Comparison of ENCODE assay signal across 19 mouse cellular contexts in genomic region chr5:98651049-98651448, GRCm38 (mm10).
A peak's percentile ranks its signal among the peaks of the same experiment; 100 is the strongest.
DNase-seq lines count a peak whose midpoint lies in the region; ATAC-seq and TF ChIP-seq lines count a peak whose summit lies in the region.
"Had no signal": no experiment of that assay in that cellular context is flagged by ENCODE, and none has a peak within 500 bp of the region (broad histone marks: within the 10 kb centered on the region; RNA-seq: fewer than 3 reads in every experiment).

No protein-coding gene starts in this region.

- TF ChIP-seq POLR2A in lung, adult 2 months (IDR thresholded peaks at IDR 0.05; ENCODE audit: borderline replicate concordance, extremely low read depth, low read depth, low read length): no peak

- no peaks in the 10 kb centered on the region for H3K4me1 ChIP-seq in kidney, embryonic 14.5 days (ENCODE audit: control insufficient read depth, insufficient read depth, low read length)
- no peaks in the 10 kb centered on the region for H3K4me1 ChIP-seq in lung, embryonic 14.5 days (ENCODE audit: insufficient read depth)
- H3K4me1 ChIP-seq in lung, adult 2 months (ENCODE audit: control insufficient read depth, insufficient read depth, low read length): no peaks in the 10 kb centered on the region
- H3K4me1 ChIP-seq in stomach, embryonic 14.5 days (ENCODE audit: control insufficient read depth, insufficient read depth, low read length): no peaks in the 10 kb centered on the region
- no peaks in the 10 kb centered on the region for H3K4me1 ChIP-seq in stomach, postnatal 0 days (replicated peaks; ENCODE audit: control insufficient read depth, insufficient read depth)
- H3K4me1 ChIP-seq: embryonic facial prominence, embryonic 15.5 days; forebrain, embryonic 10.5 days; heart, embryonic 12.5 days; hindbrain, embryonic 10.5 days had no signal

- WGBS in kidney, embryonic 14.5 days: 48% methylated on average over 5 of the region's 5 CpGs
- WGBS in lung, embryonic 14.5 days: 33% methylated on average over 5 of the region's 5 CpGs
- WGBS in lung, adult 2 months: 50% methylated on average over 5 of the region's 5 CpGs
- 41% methylated on average over 5 of the region's 5 CpGs for WGBS in stomach, embryonic 14.5 days
- WGBS in stomach, postnatal 0 days: 40% methylated on average over 5 of the region's 5 CpGs

- H3K9me3 ChIP-seq in kidney, embryonic 14.5 days (ENCODE audit: control insufficient read depth, low read length): no peaks in the 10 kb centered on the region
- H3K9me3 ChIP-seq in lung, embryonic 14.5 days (ENCODE audit: low read depth, low read length): no peaks in the 10 kb centered on the region
- no peaks in the 10 kb centered on the region for H3K9me3 ChIP-seq in stomach, embryonic 14.5 days (ENCODE audit: control insufficient read depth, low read depth, low read length)
- no peaks in the 10 kb centered on the region for H3K9me3 ChIP-seq in stomach, postnatal 0 days (ENCODE audit: control insufficient read depth, low read length)
- H3K9me3 ChIP-seq: embryonic facial prominence, embryonic 15.5 days; forebrain, embryonic 10.5 days; hindbrain, embryonic 10.5 days had no signal

- DNase-seq in kidney, adult 18-20 months: no peak
- peak; percentile 76 for DNase-seq in lung, embryonic 14.5 days
- DNase-seq in lung, adult 2 months: no peak
- no peak for DNase-seq in stomach, postnatal 0 days (ENCODE audit: low spot score)
- DNase-seq: adrenal gland, adult 2 months; adrenal gland, postnatal 25 days; cerebellum, adult 18-20 months; cerebellum, adult 9-11 months; cerebellum, postnatal 36 days; gastrocnemius, adult 2 months; gastrocnemius, postnatal 25 days had no signal

- TF ChIP-seq CTCF in lung, embryonic 14.5 days (IDR thresholded peaks at IDR 0.05; ENCODE audit: low read depth): no peak
- no peak for TF ChIP-seq CTCF in lung, adult 2 months (IDR thresholded peaks at IDR 0.05; ENCODE audit: insufficient read depth, low read length)
- TF ChIP-seq CTCF in stomach, postnatal 0 days (IDR thresholded peaks at IDR 0.05; ENCODE audit: low read depth): no peak

- no peak overlapping the region for H3K4me3 ChIP-seq in kidney, embryonic 14.5 days (ENCODE audit: low read length)
- no peak overlapping the region for H3K4me3 ChIP-seq in lung, embryonic 14.5 days (ENCODE audit: low read depth, low read length)
- H3K4me3 ChIP-seq in lung, adult 2 months (replicated peaks; ENCODE audit: extremely low read depth, low read depth, low read length): no peak overlapping the region
- no peak overlapping the region for H3K4me3 ChIP-seq in stomach, embryonic 14.5 days (ENCODE audit: low read depth, low read length)
- no peak overlapping the region for H3K4me3 ChIP-seq in stomach, postnatal 0 days (ENCODE audit: low read depth, low read length)
- H3K4me3 ChIP-seq: embryonic facial prominence, embryonic 15.5 days; erythroblast, embryonic 14.5 days; forebrain, embryonic 10.5 days; gastrocnemius, adult 2 months; heart, embryonic 12.5 days; hindbrain, embryonic 10.5 days had no signal

- no peak overlapping the region for H3K4me2 ChIP-seq in kidney, embryonic 14.5 days (replicated peaks; ENCODE audit: low read depth, low read length)
- no peak overlapping the region for H3K4me2 ChIP-seq in lung, embryonic 14.5 days
- H3K4me2 ChIP-seq in stomach, embryonic 14.5 days (replicated peaks; ENCODE audit: low read depth, low read length): no peak overlapping the region
- no peak overlapping the region for H3K4me2 ChIP-seq in stomach, postnatal 0 days (replicated peaks; ENCODE audit: low read depth)
- H3K4me2 ChIP-seq: embryonic facial prominence, embryonic 15.5 days; heart, embryonic 12.5 days had no signal

- TF ChIP-seq EP300 in stomach, postnatal 0 days (optimal IDR thresholded peaks at IDR 0.05): no peak

- H3K27me3 ChIP-seq in kidney, embryonic 14.5 days (ENCODE audit: control insufficient read depth, insufficient read depth, low read length): no peaks in the 10 kb centered on the region
- H3K27me3 ChIP-seq in lung, embryonic 14.5 days (ENCODE audit: insufficient read depth, low read length): no peaks in the 10 kb centered on the region
- no peaks in the 10 kb centered on the region for H3K27me3 ChIP-seq in stomach, embryonic 14.5 days (ENCODE audit: control insufficient read depth, insufficient read depth, low read length)
- no peaks in the 10 kb centered on the region for H3K27me3 ChIP-seq in stomach, postnatal 0 days (ENCODE audit: control insufficient read depth, insufficient read depth, low read length)
- H3K27me3 ChIP-seq: embryonic facial prominence, embryonic 15.5 days; heart, embryonic 12.5 days had no signal

- no peak overlapping the region for H3K9ac ChIP-seq in kidney, embryonic 14.5 days (ENCODE audit: low read depth, low read length)
- no peak overlapping the region for H3K9ac ChIP-seq in lung, embryonic 14.5 days
- H3K9ac ChIP-seq in stomach, embryonic 14.5 days (replicated peaks; ENCODE audit: low read depth, low read length): no peak overlapping the region
- H3K9ac ChIP-seq in stomach, postnatal 0 days (ENCODE audit: low read length): no peak overlapping the region
- H3K9ac ChIP-seq: embryonic facial prominence, embryonic 15.5 days; heart, embryonic 12.5 days had no signal

- no peak overlapping the region for H3K27ac ChIP-seq in kidney, embryonic 14.5 days (ENCODE audit: low read depth, low read length)
- H3K27ac ChIP-seq in lung, embryonic 14.5 days (ENCODE audit: low read depth): no peak overlapping the region
- H3K27ac ChIP-seq in stomach, embryonic 14.5 days (ENCODE audit: low read length): 0 out of 2 replicates have a peak overlapping the region, but pooled peaks have one; percentile 10
- no peak overlapping the region for H3K27ac ChIP-seq in stomach, postnatal 0 days (replicated peaks)
- H3K27ac ChIP-seq: embryonic facial prominence, embryonic 15.5 days; forebrain, embryonic 10.5 days; gastrocnemius, adult 2 months; hindbrain, embryonic 10.5 days had no signal

- peak; percentile 49; the same call in 1 of the 2 replicates for ATAC-seq in kidney, embryonic 14.5 days (ENCODE audit: low FRiP score, low TSS enrichment)
- peak; percentile 88 for ATAC-seq in lung, embryonic 14.5 days (ENCODE audit: insufficient read depth)
- no peak for ATAC-seq in stomach, embryonic 14.5 days (ENCODE audit: insufficient number of reproducible peaks, insufficient read depth, low FRiP score, low read depth)
- ATAC-seq in stomach, postnatal 0 days (ENCODE audit: low FRiP score, low TSS enrichment): no peak
- ATAC-seq: forebrain, embryonic 14.5 days had no signal

- H3K36me3 ChIP-seq in kidney, embryonic 14.5 days (ENCODE audit: control insufficient read depth, insufficient read depth, low read length): no peaks in the 10 kb centered on the region
- H3K36me3 ChIP-seq in lung, embryonic 14.5 days (ENCODE audit: insufficient read depth): no peaks in the 10 kb centered on the region
- H3K36me3 ChIP-seq in stomach, embryonic 14.5 days (ENCODE audit: control insufficient read depth, insufficient read depth, low read length): no peaks in the 10 kb centered on the region
- H3K36me3 ChIP-seq in stomach, postnatal 0 days (ENCODE audit: control insufficient read depth, insufficient read depth, low read length): no peaks in the 10 kb centered on the region
- H3K36me3 ChIP-seq: embryonic facial prominence, embryonic 15.5 days; forebrain, embryonic 10.5 days; heart, embryonic 12.5 days; hindbrain, embryonic 10.5 days had no signal

Comparison
In these comparisons a context has a peak if more than half of its experiments do, and no peak if none do; other contexts are left out.
1. ATAC-seq: peak in kidney, embryonic 14.5 days (single experiment) and lung, embryonic 14.5 days (single experiment); none in stomach, embryonic 14.5 days (single experiment) and stomach, postnatal 0 days (single experiment).